Mouse (Mus musculus) T-helper 2 cell (primary cell): ENCODE results near the gene Tmem59.

Source experiments
- in situ Hi-C: fragments of 300-600 bp; cut with MboI, MseI; formaldehyde crosslinking; loops from one replicate; pipeline ENCODE4 v1.15.1; 2025; ENCODE audit warnings: high pct_unique_total_duplicates

Gene Tmem59

DNA sequence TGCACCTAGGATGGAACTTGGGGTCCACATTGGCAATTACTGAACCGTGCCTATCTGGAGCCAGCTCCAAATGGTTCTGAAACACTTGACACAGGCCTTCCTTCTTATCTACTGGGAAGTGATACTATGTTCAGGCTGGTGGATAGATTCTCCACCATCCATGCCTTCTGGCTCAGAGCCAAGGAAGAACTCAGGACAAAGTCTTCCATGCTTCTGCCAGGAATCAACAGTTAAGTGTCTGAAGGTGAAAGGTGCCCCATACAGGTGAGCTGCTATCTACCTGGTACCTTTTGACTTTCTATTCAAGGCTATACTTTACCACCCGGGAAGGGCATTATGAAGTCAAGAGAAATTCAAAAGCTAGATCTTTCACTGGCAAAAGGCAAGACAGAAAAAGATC, 60.1 kb downstream of the Tmem59 start:
- in situ Hi-C loops, result loop anchor here (5.0 kb wide), 1 partner anchor 114 kb away; no protein-coding TSS in a partner anchor

DNA sequence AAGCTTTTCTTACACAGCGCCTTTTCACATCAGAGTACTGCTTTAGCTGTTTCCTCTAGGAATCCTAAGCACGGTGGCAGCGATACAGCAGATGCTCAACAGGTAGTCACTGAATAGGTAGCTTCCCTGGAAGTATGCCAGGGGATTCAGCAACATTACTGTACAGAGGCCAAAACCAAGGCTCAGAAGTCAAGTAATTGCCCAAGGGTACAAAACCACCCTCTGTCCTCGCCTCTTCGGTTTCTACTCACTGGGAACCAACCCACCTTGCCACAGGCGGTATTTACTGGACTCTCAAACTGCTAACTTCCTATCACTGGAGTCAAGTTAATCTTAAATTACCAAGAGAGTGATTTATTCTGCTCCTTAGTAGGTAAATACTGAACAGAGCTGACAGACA, 62.0 kb downstream of the Tmem59 start:
- in situ Hi-C loops, result no loop called here

DNA sequence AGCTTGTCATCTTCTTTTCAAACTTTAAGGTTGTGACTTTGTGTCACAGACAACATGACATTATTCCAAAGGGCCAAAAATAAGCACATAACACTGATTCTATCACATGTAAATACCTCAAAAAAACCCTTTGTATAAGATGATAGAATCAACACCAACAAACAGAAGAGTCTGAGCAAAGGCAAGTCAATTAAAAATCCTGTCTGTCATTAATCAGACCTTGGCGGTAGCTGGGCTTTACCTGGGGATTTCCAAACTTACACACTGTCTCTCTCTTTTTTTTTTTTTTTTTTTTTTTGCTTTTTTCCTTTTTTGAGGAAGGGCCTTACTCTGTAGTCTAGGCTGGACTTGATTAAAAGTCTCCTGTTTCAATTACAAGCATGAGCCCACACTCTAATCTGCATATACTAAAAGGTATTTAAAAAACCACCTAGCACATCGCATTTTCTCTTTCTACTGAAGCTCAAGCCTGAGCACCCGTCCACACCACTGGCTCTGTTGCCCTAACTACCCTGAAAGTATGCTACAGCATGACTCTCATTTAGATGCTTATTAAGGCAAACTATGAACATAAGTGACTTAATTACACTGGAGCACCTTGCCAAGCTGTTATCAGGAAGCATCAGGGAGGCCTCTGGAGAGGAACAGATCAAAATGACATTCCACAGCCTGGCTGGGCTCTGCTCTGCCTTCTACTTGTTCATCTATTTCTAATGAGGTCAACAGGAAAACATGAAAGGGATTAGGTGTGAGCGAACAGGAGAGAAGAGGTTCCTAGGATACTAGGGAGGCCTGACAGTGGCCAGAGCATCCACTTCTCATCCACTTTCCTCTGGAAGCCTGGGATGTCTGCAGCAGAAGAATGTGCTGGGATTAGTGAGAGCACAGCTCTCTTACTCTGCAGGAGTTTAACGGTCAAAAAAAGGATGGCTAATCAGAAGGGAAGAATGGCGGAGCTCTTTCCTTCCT, 65.5 kb downstream of the Tmem59 start:
- in situ Hi-C loops, result no loop called here

DNA sequence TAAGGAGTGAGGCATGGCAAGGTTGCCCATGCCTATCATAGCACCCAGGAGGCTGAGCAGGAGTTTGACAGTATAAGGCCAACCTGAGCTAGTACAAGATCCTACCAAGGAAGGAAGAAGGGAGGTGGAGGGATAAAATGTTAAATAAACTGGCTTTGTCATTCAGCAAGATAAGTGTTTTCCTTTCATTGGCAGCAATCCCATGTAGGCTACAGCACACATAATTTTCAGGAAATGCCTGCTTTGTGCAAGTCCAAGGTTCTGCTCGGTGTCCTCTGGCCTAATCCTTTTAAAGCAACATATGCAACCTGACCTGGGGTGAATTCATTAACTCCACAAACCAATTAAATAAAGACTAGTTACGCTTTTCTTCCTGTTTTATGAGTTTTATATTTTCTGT, 67.2 kb downstream of the Tmem59 start:
- in situ Hi-C loops, result no loop called here

DNA sequence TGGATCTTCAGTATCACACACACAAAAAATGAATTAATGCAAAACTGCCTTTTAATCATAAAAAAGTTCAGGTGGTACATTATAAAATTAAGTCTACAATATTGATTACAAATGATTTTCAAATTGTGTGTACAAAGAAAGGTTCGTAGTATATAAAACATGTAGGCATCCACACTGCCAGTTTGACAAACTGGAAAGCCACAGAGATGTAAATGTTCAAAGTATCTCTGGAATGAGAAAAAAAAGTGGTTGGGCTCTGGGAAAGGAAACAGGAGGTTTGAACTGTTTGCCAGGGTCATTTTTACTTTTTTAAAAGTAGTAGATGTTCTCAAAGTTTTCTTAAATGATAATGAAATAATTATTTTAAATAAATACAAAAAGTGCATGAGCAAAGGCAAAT, 67.8 kb downstream of the Tmem59 start:
- in situ Hi-C loops, result no loop called here

DNA sequence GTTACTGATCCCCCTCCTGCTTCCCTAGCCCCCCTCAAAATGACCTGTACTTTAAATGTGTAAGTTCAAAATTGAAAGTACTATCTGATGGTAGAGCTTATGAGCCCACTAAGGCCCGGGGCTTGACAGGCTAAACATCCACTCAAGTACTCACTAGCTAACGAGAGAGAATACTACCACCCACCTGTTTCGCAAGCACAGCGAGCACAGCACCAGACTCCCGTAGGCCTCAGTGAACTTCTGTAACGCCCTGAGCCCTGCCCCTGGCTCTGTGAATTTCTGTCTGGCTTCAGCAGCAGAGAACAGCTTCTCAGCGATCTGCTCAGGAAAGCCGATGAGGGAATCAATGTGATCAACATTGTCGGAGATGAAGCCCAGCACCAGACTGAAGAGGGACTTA, 68.9 kb downstream of the Tmem59 start:
- in situ Hi-C loops, result no loop called here

DNA sequence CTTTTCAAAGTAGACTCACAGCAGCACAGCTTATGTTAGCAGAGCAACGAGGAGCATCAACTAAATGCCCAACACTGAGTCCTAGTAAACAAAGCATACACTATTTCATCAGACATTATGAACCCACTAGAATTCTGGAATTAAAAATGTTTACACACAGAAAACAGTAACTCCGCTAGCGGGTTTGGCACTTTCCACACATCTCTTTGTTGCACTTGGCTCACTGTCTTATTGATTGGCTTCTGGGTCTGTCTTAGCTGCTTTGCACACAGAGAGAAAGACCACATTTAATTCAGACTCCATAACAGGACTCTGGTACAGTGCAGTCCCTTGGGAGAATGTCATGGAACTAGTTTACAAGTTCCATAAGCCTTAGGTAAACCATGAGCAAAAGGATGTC, 69.9 kb downstream of the Tmem59 start:
- in situ Hi-C loops, result no loop called here

DNA sequence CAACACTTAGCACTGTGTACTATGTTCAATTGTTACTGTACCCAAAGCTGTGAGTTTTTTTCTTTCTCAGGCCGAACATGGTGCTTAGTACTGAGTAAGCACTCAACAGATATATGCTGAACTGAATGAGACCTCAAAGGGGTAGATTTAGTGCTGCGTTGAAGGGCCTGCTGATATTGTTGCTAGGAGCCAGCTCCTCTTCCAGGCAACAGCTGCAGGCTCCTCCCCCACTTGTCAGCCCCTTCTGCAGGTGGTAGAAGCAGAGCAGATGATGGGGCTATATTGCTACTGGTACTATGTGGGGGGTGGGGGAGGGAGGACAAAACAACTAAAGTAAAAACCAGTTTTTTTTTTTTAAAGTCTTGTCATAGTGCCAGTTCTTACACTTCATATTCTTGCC, 71.3 kb downstream of the Tmem59 start:
- in situ Hi-C loops, result no loop called here

DNA sequence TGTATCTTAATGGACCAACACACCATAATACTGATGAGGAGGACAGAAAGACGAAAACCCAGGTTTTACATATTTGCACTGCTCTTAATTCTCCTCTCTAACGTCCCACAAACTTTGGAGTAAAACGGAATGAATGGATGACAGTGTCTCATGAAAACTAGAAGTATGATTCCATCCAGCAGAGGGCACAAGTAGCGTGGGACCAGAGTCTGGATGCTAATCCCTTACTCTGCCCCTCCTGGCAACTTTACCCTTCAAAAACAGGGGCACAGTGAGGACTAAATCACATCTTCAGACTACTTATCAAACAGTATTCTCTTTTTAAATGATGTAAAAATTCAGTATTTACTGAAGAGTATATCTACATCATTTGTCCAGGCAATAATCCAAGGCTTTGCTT, 72.3 kb downstream of the Tmem59 start:
- in situ Hi-C loops, result no loop called here
